Mouse (Mus musculus): ENCODE measurements at regions not wholly inside any gene's neighbourhood (a gene's known extent, or its start where the extent isn't known, plus 50 kb on each side); places are given as distances from the start of the nearest gene placed in this dataset.

DNA sequence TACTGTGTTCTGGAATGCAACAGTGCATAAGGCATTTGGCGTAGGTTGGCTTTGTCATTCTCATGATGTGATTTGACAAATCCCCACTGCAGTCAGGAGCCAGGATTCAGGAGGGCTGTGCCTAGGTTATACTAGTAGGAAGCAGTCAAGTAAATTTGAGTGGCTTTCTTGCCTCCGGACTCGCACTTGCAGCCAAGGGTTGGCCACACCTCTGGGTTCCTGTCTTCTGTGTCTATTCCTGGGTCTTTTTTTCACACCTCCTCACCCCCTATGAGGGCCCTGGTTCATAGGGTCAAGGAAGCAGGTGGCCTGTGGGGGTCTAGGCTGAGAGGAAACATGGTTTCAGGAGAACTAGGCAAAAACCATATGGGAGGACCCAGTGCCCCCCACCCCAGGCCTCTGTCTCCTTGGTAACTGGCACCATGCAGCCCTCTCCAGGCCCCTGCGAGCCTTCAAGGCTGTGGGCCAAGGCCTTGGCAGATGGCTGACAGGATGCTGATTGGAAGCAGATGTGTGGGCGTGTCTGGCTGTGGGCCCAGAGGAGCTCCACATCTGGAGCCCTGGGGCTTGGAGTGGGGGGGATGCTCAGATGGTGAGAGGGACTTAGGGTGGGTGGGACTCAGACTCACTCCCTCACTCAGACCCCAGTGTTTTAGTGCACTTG is 195.7 kb downstream of the Rgs3 start:
- DNase-seq (ENCODE audit: low read depth, low spot score): peak; percentile 29

DNA sequence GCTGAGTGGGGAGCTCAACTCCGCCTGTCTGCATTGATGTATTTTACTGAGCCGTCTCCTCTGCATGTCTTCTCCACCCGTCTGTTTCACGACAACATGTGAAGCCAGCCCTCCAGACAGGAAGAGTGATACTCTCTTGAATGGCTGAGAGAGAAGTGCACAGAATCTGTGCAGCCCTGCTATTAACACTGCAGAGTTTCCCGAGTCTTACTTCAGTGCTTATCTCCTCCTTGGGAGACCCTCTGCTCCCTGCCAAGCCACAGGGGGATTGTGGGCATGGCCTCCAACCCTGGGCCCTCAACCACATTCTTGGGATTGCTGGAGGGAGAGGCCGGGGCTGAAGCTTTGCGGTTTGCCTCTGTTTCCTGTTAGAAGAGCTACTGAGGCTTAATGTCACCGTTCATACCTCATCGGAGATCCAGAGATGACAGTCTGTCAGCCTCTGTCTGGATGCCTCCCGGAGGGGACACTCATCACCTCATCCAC is 197.1 kb downstream of the Rgs3 start:
- DNase-seq (ENCODE audit: low read depth, low spot score): peak; percentile 74

GRCm38 (mm10) chr4:62760748-62761604 is 201.3 kb downstream of the Rgs3 start:
- DNase-seq (ENCODE audit: low read depth, low spot score): no peak

- DNase-seq (ENCODE audit: low read depth, low spot score): peak; percentile 70
Measured at GRCm38 (mm10) chr4:62761672-62762071, 202.0 kb downstream of the Rgs3 start.

DNA sequence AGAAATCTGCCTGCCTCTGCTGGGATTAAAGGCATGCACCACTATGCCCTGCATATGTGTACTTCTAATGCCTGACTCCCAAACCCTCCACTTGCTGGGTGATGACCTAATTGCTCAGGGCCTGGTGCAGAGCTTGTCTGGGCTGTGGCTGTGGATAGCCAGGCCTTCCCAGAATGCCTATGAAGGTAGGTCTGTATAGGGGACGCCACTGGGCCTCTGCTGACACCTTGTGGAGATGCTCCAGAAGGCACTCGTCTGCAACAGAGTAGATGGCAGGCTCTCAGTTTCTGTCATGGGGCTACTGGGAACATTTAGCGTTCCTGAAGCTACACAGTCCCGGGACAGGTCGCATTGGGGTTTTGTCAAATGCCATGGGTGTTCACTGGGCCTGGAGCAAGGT is 201.4 kb upstream of the Zfp618 start:
- peak; percentile 75 for DNase-seq (ENCODE audit: low read depth, low spot score)

GRCm38 (mm10) chr4:62769469-62770234 is 195.7 kb upstream of the Zfp618 start:
- no peak for DNase-seq (ENCODE audit: low read depth, low spot score)

- no peak for DNase-seq (ENCODE audit: low read depth, low spot score)
Measured at GRCm38 (mm10) chr4:62775005-62775609, 190.3 kb upstream of the Zfp618 start.

DNA sequence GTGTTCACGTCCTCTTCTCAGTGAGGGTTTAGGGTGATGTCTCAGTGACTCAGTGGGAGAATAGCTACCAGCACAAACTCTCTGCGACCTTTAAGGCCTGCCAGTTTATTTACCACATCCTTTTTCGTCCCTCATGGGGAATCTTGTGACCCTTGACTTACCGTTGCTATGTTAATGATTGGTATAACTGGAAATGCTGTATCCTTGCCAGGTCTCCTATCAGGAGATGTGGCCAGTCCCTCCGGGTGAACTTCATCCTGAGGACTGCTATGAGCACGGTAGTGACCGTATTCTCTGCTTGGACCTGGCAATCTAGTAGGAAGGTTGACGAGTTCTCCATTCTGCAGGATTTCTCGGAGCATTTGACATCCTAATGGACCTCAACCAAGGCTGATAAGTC is 188.5 kb upstream of the Zfp618 start:
- DNase-seq (ENCODE audit: low read depth, low spot score): no peak

GRCm38 (mm10) chr4:62777436-62777835 is 187.9 kb upstream of the Zfp618 start:
- DNase-seq (ENCODE audit: low read depth, low spot score): no peak

DNA sequence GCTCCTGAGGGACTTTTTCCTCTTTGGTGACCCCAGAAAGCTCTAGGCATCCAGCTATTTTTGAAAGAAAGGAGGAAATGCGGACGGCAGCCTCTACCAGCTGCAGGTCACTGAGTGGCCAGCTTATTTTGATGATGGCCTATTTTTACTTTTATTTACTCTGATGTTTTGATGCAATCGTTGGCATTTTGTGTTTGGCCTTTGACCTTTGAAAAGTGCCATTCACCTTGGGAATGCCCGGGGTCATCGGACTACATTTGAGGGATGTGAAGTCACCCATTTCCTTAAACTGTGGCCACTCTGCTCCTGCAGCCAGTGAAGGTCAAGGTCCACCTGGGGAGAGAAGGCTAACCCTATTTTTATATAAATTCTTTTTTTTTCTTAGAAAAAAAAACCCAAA is 186.8 kb upstream of the Zfp618 start:
- DNase-seq (ENCODE audit: low read depth, low spot score): no peak

GRCm38 (mm10) chr4:62780409-62780808 is 185.0 kb upstream of the Zfp618 start:
- peak; percentile 82 for DNase-seq (ENCODE audit: low read depth, low spot score)

DNA sequence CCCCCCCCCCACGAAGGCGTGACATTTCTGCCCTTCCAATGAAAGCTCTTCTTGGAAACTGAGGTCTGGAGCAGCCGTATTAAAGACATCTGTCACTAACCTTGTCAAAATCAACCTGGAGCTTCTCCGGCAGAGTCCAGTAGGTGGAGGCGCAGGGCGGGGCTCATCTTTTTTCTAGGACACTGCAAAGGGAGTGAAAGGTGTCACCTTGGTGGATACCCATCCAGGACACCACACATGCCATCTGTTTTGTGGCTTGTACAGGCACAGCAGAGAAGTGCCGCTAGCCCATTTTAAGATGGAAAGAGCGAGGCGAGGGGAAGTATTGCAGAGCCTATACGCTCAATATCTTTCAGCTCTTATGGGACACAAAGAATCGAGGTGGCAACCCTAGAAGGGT is 184.5 kb upstream of the Zfp618 start:
- DNase-seq (ENCODE audit: low read depth, low spot score): no peak

DNA sequence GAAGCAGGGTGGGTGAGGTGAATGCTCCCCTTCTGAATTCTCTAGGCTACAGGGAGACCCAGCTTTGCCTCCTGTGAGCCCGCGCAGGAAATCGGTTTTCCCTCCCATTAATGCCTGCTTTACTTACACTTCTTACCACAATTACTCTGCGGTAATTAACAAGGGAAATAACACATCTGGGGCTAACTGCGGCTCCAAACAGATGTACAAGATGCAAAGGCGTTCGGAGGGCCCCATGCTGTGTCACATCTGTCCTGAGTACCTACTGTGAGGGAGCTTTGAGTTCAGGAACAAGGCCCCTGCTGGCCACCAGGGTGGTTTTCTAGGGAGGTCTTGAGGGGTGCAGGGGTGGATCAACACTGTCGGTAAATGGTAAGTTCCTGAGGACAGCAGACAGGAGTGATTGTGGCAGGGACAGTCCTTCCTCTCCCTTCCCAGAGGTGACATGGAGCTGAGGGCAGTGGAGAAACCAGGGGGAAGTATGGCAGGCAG is 184.0 kb upstream of the Zfp618 start:
- peak; percentile 25 for DNase-seq (ENCODE audit: low read depth, low spot score)

- DNase-seq (ENCODE audit: low read depth, low spot score): no peak
Measured at GRCm38 (mm10) chr4:62785711-62786110, 179.7 kb upstream of the Zfp618 start.

DNA sequence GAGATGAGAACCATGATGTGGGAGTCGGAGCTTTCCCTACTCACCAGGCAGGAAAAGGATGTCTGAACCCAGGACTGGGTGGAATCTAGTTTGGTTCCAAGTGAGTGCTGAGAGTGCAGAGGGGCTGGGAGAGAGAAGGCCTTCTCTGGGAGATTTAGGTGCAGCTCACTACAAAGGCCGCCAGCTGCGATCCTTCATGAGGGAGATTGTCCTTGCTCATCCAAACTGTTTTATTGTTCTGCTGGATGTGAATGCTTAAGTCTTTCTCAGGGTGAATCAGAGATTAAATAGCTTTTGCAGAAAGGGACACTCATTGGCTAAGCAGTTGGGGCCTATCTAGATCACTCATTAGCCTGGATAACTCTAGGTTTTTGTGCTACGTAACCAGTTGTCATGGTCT is 175.7 kb upstream of the Zfp618 start:
- DNase-seq (ENCODE audit: low read depth, low spot score): no peak

GRCm38 (mm10) chr4:62793582-62793981 is 171.8 kb upstream of the Zfp618 start:
- DNase-seq (ENCODE audit: low read depth, low spot score): no peak

DNA sequence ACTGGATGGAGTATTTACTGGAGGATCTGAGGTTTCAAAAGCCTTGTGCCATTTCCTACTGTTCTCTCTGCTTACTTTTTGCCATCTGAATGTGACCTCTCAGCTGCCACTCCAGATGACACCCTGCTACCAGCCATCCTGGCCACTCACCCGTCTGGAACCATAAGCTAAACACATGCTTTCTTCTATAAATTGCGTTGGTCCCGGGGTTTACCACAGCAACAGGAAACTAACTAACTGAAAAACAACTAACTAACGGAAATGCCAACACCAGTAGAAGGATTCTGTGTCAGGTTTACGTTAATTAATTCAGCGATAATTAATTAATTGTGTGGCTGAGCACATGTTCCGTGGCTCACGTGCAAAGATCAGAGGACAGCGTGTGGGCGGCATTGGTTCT is 169.8 kb upstream of the Zfp618 start:
- DNase-seq (ENCODE audit: low read depth, low spot score): peak; percentile 12

- DNase-seq (ENCODE audit: low read depth, low spot score): no peak
Measured at GRCm38 (mm10) chr4:62799923-62800322, 165.4 kb upstream of the Zfp618 start.

GRCm38 (mm10) chr4:62805841-62806240 is 159.5 kb upstream of the Zfp618 start:
- peak; percentile 48 for DNase-seq (ENCODE audit: low read depth, low spot score)

GRCm38 (mm10) chr4:62806786-62807185 is 158.6 kb upstream of the Zfp618 start:
- DNase-seq (ENCODE audit: low read depth, low spot score): peak; percentile 69

DNA sequence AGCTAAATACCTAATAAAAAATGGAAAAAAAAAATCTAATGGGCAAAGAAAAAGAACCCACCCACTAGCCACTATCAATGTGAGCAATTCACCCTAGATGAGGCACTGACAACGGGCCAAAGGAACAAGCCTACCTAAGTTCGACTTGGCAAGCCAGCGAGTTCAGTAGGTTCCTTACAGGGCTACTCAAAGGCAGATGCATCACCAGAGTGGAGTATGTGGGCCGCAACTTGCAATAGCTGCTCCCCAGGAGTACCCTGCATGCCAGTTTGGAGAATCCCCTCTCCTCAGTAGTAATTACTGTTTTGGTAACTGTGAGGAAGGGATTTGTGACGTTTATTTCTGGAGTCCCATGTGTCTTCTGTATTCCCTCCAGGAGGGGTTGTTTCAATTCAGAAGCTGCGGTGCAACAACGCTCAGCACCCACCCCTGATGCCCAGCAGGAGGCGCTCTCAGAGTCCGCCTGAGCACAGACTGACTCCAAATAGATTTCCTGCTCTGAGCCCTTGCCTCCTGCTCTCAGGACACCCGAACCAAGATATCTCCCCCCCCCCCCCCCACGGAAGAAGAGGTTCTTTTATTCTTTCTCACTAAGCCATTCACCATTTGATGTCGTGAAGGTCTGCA is 157.3 kb upstream of the Zfp618 start:
- no peak for DNase-seq (ENCODE audit: low read depth, low spot score)
